Mouse (Mus musculus): ENCODE data around the gene Spata3. TPM values are rescaled to one million over a fixed set of nuclear protein-coding genes. Genes with fewer than 3 reads are reported as not detected.
A peak's percentile ranks its signal among the peaks of the same experiment; 100 is the strongest.
"Not testable (repeated sequence)": the region's sequence is repeated elsewhere in the genome, so short reads cannot be mapped to it uniquely, and the experiment has no call there.

The Spata3 gene
- polyA plus RNA-seq, 1 experiment from 2014 or later, result not detected

DNA sequence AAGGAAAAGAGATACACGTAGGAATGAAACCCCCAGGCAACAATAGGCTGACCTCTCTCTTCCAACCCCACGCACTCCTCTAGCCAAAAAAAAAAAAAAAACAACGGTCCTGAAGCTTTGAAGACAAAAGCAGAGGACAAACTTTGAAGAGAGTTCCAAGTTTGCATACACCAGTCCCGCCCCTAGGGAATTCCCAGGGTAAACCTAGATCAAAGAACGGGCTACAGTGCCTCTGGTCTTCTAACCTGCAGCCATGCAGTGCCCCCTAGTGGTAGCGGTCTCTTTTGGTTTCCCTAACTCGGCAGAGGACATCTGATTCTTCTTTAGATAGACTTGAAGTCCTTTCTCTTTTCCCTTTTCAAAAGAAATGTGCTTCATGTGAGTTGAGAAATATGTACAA, 8.8 kb upstream of the Spata3 start:
- Histone ChIP-seq H3K36me3 (ENCODE audit: control insufficient read depth, insufficient read depth, low read length) (no peaks in the 10 kb centered on the region), H3K4me1 (replicated peaks; ENCODE audit: control insufficient read depth, insufficient read depth) (no peaks in the 10 kb centered on the region), H3K27me3 (ENCODE audit: control insufficient read depth, insufficient read depth, low read length) (no peaks in the 10 kb centered on the region), H3K4me2 (replicated peaks; ENCODE audit: low read depth) (no peak overlapping the region; the same call in 1 of the 2 replicates), H3K27ac (replicated peaks) (no peak overlapping the region), H3K9me3 (ENCODE audit: control insufficient read depth, low read length) (no peaks in the 10 kb centered on the region), H3K9ac (ENCODE audit: low read length) (no peak overlapping the region), H3K4me3 (ENCODE audit: low read depth, low read length) (no peak overlapping the region)
- TF ChIP-seq EP300 (optimal IDR thresholded peaks at IDR 0.05) (no peak), CTCF (IDR thresholded peaks at IDR 0.05; ENCODE audit: low read depth) (peak; percentile 96)
- ATAC-seq (ENCODE audit: low FRiP score, low TSS enrichment) (peak; percentile 76; the same call in 1 of the 2 replicates), DNase-seq (ENCODE audit: low spot score) (peak; percentile 90)
- WGBS, result 2% methylated on average over 7 of the region's 7 CpGs

DNA sequence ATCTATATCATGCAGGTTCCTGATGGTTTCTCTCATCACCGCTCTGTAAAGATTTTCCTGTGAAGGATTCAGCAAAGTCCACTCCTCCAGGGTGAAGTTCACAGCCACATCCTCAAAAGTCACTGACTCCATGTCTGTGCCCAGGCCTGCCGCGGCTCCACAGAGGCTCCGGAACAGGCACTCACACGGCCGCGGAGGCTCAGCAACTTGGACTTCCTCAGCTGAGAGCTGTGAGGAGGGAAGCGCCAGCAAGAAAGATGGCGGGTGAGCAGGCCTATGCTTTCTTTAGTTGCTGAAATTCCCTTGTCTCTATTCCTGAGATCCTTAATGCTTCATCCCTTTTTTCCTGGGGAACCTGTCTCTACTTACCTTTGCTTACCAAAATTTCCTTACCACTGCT, 858 bp upstream of the Spata3 start:
- not testable (repeated sequence) for DNase-seq (ENCODE audit: low spot score); H3K9me3 ChIP-seq (ENCODE audit: control insufficient read depth, low read length); H3K9ac ChIP-seq (ENCODE audit: low read length); ATAC-seq (ENCODE audit: low FRiP score, low TSS enrichment); H3K27me3 ChIP-seq (ENCODE audit: control insufficient read depth, insufficient read depth, low read length); H3K27ac ChIP-seq (replicated peaks); H3K36me3 ChIP-seq (ENCODE audit: control insufficient read depth, insufficient read depth, low read length); H3K4me3 ChIP-seq (ENCODE audit: low read depth, low read length); H3K4me2 ChIP-seq (replicated peaks; ENCODE audit: low read depth); H3K4me1 ChIP-seq (replicated peaks; ENCODE audit: control insufficient read depth, insufficient read depth)
- WGBS, result 97% methylated on average over 9 of the region's 9 CpGs

DNA sequence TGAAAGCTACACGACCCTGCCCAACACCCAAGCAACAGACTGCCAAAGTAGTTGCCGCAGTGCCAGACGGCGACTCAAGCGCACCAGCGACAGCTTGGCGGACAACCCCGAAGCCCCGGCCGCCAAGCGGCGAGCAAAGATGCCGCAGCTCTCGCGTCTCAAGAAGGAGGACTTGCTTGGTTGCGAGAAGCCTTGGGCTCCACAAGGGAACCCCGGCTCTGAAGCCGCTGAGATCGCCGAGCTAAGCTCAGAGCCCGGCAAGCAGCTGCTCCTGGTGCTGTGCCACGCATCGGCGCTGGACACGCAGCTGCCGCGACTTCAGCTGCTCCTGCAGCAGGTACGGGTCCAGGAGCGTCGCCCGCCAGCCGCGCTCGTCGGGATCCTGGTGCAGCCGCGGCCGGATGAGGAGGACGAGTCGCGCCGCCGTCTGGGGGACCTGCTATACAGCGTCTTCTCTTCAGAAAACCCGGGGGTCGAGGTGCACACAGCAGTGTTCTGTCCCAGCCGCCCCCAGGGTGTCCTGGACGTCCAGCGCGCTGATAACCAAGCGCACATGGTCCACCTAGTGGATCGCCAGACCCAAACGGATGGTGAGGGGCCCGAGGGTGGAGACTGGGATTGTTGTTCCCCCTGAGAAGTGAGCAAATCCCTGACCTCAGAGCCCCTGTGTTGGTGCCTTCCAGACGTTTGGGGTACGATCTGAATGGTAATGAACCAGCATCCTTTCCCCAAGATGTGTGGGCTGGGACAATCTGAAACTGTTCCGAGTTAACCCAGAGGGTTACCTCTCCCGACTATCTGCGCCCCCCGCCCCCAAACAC, 1.8 kb downstream of the Spata3 start:
- no peak for TF ChIP-seq EP300 (optimal IDR thresholded peaks at IDR 0.05)
- TF ChIP-seq CTCF (IDR thresholded peaks at IDR 0.05; ENCODE audit: low read depth), result peak; percentile 50; the same call in 1 of the 2 replicates
- 3% methylated on average over 60 of the region's 60 CpGs for WGBS
- Histone ChIP-seq H3K27me3 (ENCODE audit: control insufficient read depth, insufficient read depth, low read length) (peaks cover 3% of the 10 kb centered on the region; the same call in 1 of the 2 replicates), H3K9me3 (ENCODE audit: control insufficient read depth, low read length) (no peaks in the 10 kb centered on the region), H3K9ac (ENCODE audit: low read length) (peak overlapping the region; percentile 55), H3K4me1 (replicated peaks; ENCODE audit: control insufficient read depth, insufficient read depth) (no peaks in the 10 kb centered on the region), H3K4me3 (ENCODE audit: low read depth, low read length) (peak overlapping the region; percentile 45), H3K4me2 (replicated peaks; ENCODE audit: low read depth) (peak overlapping the region; percentile 86), H3K27ac (replicated peaks) (no peak overlapping the region), H3K36me3 (ENCODE audit: control insufficient read depth, insufficient read depth, low read length) (no peaks in the 10 kb centered on the region)
- peak; percentile 74 for DNase-seq (ENCODE audit: low spot score)
- ATAC-seq (ENCODE audit: low FRiP score, low TSS enrichment), result peak; percentile 54; the same call in 1 of the 2 replicates

DNA sequence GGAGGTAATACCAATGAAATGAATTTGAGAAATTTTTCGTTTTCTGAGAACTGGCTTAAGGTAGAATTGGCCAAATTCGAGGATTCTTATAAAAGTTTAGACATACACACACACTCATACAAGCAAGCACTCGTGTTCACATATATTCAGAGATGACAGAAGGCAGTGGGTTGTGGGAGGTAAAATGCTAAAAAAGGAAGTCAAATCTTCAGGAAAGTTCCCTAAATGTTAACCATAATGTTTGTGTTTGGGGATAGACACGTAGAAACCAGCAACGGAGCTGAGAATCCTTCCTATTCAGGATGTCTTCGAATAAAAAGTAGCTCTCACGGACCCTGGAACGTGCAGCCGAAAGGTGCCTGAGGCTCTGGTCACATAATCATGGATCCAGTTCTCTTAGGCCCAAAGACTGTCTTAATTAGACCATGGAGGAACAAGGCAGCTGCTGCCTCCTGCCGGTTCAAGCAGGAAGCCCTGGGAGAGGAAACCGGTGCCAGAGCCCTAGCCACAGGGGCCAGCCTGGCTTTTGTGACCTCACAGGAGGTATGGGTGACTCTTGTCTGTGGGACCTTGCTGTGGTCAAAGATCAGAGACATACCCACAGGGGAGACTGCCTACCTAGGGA, 4.9 kb downstream of the Spata3 start:
- Histone ChIP-seq H3K27me3 (ENCODE audit: control insufficient read depth, insufficient read depth, low read length) (peaks cover 3% of the 10 kb centered on the region; the same call in 1 of the 2 replicates), H3K27ac (replicated peaks) (no peak overlapping the region), H3K4me1 (replicated peaks; ENCODE audit: control insufficient read depth, insufficient read depth) (no peaks in the 10 kb centered on the region), H3K4me3 (ENCODE audit: low read depth, low read length) (no peak overlapping the region), H3K4me2 (replicated peaks; ENCODE audit: low read depth) (no peak overlapping the region), H3K9me3 (ENCODE audit: control insufficient read depth, low read length) (no peaks in the 10 kb centered on the region), H3K9ac (ENCODE audit: low read length) (no peak overlapping the region), H3K36me3 (ENCODE audit: control insufficient read depth, insufficient read depth, low read length) (no peaks in the 10 kb centered on the region)
- ATAC-seq (ENCODE audit: low FRiP score, low TSS enrichment), result no peak
- TF ChIP-seq CTCF (IDR thresholded peaks at IDR 0.05; ENCODE audit: low read depth) (peak; percentile 54), EP300 (optimal IDR thresholded peaks at IDR 0.05) (no peak)
- WGBS, result 72% methylated on average over 11 of the region's 11 CpGs
- peak; percentile 22 for DNase-seq (ENCODE audit: low spot score)

DNA sequence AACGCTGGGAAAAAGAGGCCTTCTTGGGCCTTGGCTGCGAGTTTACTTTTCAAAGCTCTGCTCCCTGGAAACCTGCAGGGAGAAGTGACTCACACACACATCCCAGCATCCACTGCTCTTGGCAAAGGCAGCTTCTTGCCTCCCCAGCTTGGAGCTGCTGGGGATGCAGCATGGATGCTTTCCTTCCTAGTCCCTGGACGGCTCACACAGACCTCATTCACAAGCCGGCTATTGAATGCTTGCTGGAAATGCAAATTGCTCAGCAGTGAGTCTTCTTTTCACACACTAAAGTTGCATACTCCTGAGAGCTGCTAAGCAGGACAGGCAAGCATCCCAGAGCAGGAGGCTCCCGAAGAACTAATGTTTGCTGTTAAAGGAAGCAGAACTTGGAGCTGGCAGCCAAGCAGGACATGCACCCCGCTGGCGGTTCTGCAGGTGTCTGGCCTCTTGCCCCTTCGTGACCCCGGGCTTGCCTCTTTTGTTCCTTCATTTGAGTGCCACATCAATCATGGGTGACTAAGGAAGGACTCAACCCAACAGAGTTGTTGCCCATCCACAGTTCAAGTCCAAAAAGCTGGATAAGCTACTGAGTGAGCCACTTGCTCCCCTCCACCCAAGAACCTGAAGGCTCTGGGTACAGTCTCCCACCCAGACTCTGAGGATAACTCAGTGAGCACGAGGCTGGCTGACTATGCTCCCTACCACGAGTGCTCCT, 15.8 kb downstream of the Spata3 start:
- no peaks in the 10 kb centered on the region for H3K36me3 ChIP-seq (ENCODE audit: control insufficient read depth, insufficient read depth, low read length)
- H3K4me2 ChIP-seq (replicated peaks; ENCODE audit: low read depth), result no peak overlapping the region
- TF ChIP-seq EP300 (optimal IDR thresholded peaks at IDR 0.05) (no peak), CTCF (IDR thresholded peaks at IDR 0.05; ENCODE audit: low read depth) (no peak)
- no peaks in the 10 kb centered on the region for H3K27me3 ChIP-seq (ENCODE audit: control insufficient read depth, insufficient read depth, low read length)
- H3K9me3 ChIP-seq (ENCODE audit: control insufficient read depth, low read length), result no peaks in the 10 kb centered on the region
- 0 out of 2 replicates have a peak, but pooled peaks have one; percentile 35 for ATAC-seq (ENCODE audit: low FRiP score, low TSS enrichment)
- H3K4me3 ChIP-seq (ENCODE audit: low read depth, low read length), result no peak overlapping the region
- H3K27ac ChIP-seq (replicated peaks), result no peak overlapping the region
- WGBS, result 16% methylated on average over 11 of the region's 11 CpGs
- no peak overlapping the region for H3K9ac ChIP-seq (ENCODE audit: low read length)
- H3K4me1 ChIP-seq (replicated peaks; ENCODE audit: control insufficient read depth, insufficient read depth), result no peaks in the 10 kb centered on the region
- DNase-seq (ENCODE audit: low spot score), result peak; percentile 33
